Mouse (Mus musculus) adrenal gland, postnatal 4 days (tissue): ENCODE results near the gene Cpsf3. TPM values are rescaled to one million over a fixed set of nuclear protein-coding genes. Genes with fewer than 3 reads are reported as not detected.
A peak's percentile ranks its signal among the peaks of the same experiment; 100 is the strongest.

Experiments used
- DNase-seq, 2 experiments: peaks; one replicate each; pipeline ENCODE4 v3.0.0; 2021 to 2022; ENCODE audit warnings: low spot score in 2 of 2, mixed read lengths in 2 of 2
- total RNA-seq, 2 experiments: library from RNA; stranded (reverse); gene quantifications; 2 replicates each; pipeline ENCODE4 v1.2.3; 2021

The Cpsf3 gene
- total RNA-seq, 2 experiments from 2014 or later, result 84.3 to 88.2 TPM

DNA sequence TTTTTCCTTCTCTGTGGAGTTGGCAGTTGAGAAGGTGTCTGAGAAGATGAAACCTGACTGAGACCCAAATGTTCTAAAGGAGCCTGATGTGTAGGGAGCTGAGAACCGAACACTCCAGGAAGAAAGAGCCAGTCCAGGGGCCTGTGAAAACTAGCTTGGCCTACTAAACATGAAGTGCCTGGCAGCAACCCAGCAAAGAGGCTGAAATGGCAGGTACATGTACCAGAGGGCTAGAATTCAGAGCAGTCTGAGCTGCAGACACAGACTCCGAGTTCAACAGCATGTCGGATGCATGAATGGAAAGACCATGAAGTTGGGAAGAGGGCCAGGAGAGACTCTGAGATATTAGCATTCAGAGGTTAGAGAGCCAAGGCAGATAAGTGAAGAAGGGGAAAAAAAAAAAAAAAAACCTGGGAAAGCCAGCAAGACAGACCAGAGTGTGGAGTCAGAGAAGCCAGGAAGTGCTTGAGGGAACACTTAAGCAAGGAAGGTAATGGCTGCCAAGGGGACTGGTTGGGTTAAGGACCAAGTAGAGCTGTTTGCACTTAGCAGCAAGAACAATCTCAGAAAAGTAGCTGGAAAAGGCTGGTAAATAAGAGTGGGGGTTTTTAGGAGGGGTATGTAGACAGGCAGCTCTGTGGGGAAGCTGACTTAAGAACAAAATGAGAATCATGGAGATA, 3.7 kb downstream of the Cpsf3 start:
- no peak for DNase-seq

DNA sequence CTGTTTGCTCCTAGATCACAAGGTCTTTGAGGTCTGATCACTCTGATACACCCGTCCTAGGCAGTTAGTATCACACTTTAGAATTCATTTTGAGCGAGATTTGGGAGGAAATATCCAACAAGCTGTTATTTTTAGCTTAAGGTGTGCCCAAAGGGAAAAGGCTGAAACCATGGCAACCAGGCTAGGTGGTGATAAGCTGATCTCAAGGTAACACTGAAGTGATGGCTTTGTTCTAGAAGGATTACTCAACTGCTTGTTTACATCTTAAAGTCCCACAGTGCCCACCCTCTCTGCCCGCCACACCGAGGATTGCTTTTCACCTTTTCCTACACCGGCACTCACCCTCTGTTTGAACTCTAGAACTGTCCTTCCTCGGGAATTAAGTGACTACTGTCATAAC, 4.5 kb downstream of the Cpsf3 start:
- no peak for DNase-seq

DNA sequence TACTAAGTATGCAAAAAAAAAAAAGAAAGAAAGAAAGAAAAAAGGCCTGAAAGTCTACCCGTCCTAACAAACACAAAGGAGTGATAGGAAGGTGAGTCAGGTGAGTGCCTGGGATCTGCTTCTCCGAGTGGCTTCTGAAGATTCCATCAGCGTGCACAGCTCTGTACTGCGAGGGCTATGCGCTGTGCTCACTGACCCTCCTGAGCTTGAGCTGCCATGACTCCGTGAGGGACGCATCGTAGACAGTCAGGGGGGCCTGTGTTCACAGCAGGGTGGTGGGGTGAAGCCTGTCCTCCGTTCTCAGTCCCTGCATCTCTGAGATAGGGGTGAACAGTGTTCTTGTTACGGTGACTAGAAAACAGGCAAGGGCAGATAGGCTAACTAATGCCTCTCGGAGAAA, 13.7 kb downstream of the Cpsf3 start:
- no peak for DNase-seq

DNA sequence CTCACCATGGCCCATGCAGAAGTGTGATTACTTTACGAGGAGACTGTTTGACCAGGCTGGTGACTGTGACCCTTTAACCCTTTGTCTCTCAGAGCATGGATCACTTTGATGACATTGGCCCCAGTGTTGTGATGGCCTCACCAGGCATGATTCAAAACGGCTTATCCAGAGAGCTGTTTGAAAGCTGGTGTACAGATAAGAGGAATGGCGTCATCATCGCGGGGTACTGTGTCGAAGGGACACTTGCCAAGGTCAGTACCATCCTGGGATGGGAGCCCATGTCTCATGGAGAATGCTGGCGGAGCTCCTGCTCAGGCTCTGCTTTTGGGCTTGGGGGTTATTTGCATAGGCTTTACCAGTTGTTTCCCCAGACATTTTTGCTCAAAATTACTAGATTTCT, 16.1 kb downstream of the Cpsf3 start:
- peak in 1 of 2 experiments; percentile 20 for DNase-seq

DNA sequence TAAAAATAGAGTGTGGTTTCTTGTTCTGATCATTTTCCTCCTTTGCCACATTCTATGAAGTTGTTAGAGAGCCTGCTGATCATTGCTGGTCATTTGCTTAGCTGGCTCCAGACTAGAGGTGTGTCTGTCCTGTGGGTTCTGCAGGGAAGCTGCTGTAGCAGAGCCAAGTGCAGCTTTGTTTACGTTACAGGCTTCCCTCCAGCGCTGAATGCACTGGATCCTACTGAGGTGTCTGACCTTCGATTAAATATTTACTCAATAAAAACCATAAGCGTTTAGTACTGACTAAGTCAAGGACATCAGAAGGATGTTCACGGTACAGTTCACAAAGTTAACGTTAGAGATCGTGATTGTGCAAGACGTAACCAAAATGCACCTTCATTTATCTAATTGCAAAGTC, 16.7 kb downstream of the Cpsf3 start:
- DNase-seq, result no peak

DNA sequence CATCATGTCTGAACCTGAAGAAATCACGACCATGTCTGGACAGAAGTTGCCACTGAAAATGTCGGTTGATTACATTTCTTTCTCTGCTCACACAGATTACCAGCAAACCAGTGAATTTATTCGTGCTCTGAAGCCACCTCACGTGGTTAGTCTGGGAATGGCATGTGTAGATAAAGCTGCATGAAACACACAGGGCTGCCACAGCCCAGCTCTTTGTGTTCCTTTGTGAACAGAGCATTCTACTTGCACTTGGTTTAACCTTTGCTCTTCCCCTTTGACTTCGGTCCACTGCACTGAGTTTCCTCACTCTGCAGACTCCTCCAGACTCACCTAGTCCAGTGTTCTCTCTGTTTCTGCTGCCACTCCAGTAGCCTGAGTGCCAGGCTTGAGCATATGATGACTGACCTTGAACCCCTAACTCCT, 17.2 kb downstream of the Cpsf3 start:
- no peak for DNase-seq

DNA sequence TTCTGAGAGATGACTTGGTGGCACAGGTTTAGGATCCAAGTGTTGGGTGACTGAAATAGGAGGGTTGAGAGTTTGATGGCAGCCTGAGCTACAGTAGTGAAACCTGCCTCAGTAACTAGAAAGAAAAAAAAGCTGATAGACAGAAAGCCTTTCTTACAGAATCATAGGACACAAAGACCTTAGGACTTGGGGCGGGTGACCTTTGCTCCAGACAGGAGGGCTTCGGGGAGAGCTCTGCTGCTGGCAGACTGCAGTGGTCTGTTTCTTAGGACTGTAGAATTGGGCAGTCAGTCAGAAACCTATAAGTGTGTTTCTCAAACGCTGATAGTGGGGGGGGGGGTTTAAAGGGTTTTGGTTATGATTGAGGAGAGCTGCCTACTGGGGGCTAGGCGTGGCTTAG, 20.6 kb downstream of the Cpsf3 start:
- no peak for DNase-seq

DNA sequence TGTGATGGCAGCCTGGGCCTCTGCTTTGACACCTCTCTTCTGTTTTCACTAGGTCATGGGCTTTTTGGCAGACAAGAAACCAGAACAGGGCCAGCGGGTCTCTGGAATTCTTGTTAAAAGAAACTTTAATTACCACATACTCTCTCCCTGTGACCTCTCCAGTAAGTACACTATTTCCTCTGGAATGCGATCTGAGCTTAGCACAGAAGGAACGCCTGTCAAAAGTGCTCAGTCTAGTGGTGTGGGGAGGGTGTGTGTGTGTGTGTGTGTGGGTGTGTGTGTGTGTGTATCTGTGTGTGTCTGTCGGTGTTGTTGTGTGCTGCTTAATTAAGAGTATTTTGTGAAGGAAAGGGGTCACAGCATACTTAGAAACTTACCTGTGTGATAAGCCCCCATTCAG, 21.5 kb downstream of the Cpsf3 start:
- DNase-seq, result no peak

DNA sequence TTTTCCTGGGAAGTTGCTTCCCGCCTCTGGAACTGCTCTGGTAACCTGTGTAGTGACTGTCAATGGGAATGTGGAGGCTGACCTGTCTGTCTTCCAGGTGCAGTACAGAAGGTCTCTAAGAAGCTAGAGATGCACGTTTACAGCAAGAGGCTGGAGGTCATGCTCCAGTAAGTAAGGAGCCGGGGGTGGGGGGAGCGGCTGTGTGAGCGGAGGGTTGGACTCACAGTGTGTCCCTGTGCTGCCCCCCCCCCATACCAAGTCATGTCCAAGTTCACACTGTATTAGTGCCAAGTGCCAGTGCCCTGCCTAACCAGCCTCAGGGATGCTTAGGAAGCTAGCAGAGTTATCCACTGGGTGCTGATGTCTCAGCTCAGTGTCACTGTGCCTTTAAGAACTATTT, 27.0 kb downstream of the Cpsf3 start:
- no peak for DNase-seq

DNA sequence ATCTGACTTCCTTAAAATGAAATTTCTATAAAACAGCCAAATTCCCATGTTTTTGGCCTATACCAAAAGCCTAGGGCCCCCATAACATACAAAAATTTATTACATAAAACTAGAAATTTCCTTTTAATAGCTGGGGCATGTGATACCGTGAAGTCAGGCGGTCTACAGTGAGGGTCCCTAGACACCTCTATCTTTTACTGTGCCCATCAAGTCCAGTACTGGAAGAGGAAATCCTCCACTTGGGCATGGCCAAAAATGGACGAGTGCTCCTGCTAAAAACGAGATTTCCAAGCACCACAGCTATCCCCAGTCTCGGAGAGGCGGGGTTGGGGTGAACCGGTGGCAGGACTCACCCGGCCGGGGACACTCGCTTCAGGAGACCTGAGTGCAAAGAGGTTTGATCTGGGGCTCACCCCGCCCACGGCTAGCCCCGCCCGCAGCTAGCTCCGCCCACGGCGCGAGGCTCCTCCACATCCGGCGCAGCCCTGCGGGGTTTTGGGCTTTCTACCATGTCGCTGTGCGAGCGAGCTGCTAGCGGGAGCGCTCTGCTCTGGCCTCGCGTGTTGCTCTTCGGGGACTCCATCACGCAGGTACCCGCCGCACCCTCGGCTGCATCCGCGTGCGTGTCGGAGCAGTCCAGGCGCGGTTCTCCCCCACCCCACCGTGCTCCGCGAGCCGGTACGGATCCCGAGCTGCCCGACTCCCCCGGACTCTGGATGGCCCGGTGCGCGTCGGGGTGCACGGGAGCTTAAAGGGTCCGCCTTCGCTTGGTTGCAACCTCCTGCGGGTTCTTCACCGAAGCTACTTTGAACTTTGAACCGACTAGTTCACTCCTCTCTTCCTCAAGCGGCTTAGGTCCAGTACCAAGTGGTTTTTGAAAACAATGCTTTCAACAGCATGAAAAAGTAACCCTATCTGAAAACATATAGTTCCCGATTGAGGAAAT, 31.0 kb downstream of the Cpsf3 start, which contains the start of gene Iah1:
TSS of gene Iah1 (plus strand) at position 467 of the 946 bp plus-strand sequence.
- DNase-seq, result peak; percentile 55 to 66

DNA sequence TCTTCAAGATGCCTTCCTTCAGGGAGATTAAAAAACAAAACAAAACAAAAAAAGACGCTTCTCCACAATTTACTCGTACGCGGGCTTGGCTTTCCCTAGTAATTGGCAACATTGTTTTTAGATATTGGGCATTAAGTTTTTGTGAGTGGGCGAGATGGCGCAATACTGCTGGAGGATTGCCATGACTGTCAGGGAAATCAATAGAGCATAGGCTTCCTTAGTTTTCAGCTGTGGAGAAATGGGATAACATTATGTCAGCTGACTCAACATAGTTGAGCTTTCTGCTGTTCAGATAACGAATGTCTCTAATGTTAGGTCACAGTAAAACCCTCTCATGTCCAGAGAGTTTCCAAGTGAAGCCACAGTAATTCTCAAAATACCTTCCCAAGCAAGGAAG, 31.7 kb downstream of the Cpsf3 start:
- no peak for DNase-seq

DNA sequence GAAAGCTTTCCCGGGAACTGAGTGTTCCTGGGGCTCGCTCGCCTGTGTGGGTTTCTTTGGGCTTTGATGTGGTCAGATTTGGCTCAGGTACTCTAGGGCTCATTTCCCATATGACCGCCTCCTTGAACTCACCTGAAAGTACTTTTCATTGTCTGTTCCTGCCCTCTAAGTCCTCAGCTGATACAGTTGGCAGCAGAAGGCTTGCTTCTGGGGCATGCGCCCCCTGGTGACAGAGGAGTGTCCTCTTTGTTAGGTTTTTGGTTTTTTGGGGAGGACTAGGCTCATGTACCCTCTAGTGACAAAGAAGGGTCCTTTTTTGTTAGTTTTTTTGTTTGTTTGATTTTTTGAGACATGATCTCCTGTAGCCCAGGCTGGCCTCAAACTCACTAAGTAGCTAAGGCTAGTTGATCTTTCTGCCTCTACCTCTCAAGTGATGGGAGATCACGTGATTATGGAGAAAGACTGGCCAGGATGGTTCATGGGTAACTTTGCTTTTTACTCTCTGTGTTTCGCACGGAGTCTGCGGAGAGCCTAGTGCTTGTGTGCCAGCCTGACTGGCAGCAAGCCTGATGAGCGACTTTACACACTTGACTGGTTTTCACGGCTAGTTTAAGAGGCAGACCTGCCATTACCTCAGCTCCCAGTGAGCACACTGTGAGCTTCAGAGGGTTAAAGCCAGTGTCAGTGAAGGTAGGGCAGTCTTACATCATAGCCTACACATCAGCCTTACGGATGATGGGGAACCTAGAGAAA, 33.1 kb downstream of the Cpsf3 start:
- DNase-seq, result peak in 1 of 2 experiments; percentile 52

DNA sequence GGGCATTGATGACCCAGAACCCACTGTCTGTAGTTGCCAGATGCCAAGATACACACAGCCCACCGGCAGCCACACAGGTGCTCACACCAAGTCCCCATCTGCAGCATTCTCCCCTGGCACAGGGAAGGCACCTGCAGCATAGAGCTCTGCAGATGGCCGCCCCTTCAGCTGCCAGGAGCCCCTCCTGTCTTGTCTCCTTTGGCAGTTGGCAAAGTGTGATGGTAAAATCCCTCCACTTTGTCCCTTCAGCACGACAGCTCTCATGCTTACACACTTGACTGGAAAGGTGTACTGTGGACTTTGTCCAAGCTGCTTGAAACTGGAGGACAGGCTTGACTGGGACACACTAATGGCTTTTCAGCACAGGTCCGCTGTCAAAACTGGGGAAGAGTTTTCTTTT, 35.1 kb downstream of the Cpsf3 start:
- DNase-seq, result no peak

DNA sequence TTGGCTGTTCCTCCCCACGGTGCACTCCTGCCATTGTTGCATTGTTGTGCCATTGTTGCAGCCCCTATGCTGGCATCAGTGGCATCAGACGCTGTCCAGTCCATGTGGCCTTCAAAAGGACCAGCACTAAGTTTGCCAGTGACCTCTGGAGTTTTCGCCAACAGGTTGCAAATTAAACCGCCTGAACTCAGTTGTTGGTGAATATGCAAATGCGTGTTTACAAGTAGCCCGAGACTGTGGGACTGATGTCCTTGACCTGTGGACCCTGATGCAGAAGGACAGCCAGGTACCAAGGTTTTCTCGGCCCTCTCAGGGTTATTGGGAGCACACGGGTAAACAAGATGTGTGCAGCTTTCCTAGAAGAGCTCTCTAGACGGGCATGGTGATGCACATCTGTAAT, 36.0 kb downstream of the Cpsf3 start:
- no peak for DNase-seq

DNA sequence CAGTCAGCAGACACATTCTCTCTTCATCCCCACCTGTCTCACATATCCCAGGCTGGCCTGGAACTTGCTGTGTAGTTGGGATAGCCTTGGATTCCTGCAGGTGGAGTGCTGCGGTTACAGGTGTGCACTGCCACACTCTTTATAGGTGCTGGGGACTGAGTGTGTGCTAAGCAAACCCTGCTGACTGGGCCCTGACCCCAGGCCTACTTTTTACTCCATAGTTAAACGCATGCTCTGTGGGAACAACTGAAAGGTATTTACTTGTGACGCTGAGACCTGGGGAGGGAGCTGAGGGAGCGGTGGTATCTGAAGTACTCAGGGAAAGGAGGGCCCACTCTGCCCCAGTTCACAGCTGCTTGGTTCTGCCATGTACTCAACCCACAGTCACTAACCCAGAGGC, 37.1 kb downstream of the Cpsf3 start:
- DNase-seq, result no peak

DNA sequence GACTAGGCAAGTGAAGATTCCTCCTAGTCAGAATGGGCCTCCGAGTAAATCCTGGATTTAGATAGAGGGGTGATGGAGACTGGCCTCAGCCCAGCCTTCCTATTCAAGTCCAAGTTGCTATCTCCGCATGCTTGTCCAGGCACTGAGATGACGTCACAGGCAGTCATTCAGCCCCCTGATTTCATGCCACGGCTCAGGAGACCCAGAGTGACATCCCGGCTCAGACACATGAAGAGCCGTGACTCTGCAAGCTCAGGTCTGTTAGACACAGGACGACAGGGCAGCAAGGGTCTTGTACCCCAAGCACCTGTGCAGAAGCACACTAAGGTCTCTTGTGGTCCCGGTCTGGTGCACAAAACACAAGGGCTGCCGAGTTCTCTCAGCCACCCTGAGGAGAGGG, 37.7 kb downstream of the Cpsf3 start:
- no peak for DNase-seq

DNA sequence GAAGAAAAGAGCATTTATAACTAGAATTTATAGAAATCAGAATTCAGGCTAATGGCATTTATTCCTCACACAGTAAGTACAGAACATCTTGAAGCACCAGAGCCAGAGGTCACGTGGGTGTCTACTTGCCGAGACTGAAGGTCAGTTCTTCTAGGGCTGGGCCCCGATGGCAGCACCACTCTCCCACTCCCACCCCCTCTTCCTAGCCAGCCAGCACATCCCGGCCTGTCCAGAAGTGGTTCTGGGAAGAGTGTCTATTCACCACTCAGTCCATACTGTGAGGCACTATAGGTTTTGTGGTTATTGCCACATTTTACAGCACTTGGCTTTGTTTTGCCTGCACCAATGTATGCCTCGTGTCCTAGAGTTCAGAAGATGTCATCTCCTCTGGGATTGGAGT, 38.9 kb downstream of the Cpsf3 start:
- DNase-seq, result no peak

DNA sequence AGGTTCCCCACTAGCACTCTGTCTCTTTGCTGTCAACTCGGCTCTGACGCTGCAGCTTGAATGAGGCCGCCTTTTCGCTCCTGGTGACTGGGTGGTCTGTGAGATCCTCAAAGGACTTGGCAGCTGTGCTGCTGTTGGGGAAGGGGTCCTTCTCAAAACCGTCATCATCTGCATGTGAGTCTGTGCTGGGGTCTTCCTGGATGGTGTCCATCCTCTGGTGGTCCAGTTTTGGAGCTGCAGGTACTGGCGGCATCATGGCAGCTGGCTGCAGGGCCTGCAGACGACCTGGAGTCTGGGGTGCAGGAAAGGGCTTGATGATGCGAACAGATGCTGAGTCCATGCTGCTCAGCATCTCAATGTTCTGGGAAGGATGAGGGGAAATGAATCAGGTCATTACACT, 40.1 kb downstream of the Cpsf3 start:
- DNase-seq, result no peak

DNA sequence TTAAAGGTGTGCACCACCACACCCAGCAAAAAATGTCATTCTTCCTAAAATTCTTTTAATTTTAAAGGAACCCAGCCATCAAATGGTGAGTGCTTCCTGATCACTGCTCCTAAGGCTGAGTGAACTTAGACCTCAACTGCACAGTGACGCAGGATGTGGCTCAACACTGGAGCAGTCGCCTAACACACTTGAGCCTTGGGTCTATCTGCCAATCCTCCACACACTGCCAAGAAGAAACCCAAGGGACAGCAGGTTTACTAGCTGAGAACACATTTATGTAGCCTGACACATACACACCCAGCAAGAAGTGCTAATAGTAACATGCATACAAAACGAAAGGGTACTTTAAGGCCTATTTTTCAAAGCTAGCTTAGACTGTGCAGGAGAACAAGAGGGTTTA, 41.1 kb downstream of the Cpsf3 start:
- DNase-seq, result no peak

DNA sequence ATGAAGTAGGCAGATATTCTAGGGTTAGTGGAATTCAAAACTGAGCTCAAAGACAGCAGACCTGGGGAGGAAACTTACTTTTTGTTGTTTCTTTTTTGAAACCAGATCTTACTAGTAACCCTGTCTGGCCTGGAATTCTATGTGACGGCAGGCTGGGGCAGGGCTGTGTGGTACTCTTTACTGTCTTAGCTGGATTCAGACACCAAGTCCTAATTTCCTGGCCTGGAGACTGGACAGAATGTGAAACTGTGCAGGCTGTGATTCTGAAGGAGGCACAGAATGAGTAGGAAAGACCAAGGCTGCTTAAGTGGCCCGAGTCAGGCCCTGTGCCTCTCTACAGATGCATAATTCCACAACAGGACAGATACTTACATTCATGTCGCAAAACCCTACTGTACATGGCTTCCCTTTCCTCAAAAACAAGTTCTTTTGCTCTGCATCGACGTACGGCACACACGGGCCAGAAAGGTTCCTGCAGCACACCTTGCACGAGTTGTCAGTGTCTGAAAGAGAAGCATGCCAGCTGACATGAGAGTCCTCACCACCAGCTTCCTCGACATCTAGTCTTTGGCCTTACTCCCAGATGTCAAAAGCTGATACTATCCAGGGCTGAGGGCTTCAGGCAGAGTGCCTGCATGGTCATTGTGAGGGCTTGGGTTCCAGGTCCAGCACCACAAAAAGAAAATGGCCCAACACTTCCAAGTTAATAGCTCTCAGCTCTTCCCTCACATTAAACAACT, 44.6 kb downstream of the Cpsf3 start:
- DNase-seq, result no peak

DNA sequence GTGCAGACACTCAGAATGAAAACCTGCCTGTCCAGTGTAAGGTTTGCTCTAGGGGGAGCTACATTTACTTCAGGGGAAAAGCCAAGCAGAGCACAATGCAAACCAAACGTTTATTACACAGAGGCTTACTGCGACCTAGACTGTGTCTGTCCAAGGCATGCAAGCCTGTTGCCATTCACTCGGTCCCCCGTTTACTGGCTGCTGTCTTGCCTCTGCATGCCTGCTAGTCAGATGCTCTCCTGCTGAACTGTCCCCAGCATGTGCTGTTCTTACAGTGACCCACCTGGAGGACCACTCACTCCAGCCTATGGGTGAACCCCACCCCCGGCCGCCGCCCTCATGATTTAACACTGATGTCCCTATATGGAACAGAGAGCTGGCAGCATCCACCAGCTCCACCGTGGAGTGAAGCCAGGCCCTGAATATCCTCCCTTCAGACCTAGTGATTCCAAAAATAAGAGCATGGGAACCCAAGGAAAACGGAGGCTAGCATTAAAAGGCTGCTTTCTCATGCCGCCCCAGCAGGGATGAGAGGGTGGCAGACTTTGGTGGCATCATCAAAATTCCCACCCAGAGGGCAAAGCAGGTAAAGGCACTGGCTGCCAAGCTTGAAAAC, 45.9 kb downstream of the Cpsf3 start:
- DNase-seq, result no peak
